Mouse (Mus musculus) thymus, adult 2 months (tissue): ENCODE data around the gene Gabbr2.

ENCODE experiments used
- CTCF ChIP-seq: fragments of 200-500 bp; IDR thresholded peaks from 2 replicates; pipeline ENCODE4 v1.5.1; 2012; ENCODE audit warnings: mild to moderate bottlenecking, control low read depth, low read length, moderate library complexity, borderline replicate concordance; ENCODE audit not compliant: control insufficient read depth, poor library complexity, insufficient read depth; ENCODE audit errors: extremely low read depth
- POLR2A ChIP-seq: fragments of 200-500 bp; IDR thresholded peaks from 2 replicates; pipeline ENCODE4 v1.6.1; 2012; ENCODE audit warnings: mild to moderate bottlenecking, low read length, control low read depth, moderate library complexity; ENCODE audit not compliant: control insufficient read depth, poor library complexity, insufficient read depth; ENCODE audit errors: extremely low read depth

- TF ChIP-seq CTCF (no peak), POLR2A (no peak)
Observed at GRCm38 (mm10) chr4:46915476-46915875, 76.2 kb downstream of the Gabbr2 start.
